Mouse (Mus musculus) stomach, postnatal 0 days (tissue): ENCODE measurements at regions not wholly inside any gene's neighbourhood (a gene's known extent, or its start where the extent isn't known, plus 50 kb on each side); places are given as distances from the start of the nearest gene placed in this dataset.

ENCODE experiments used
- CTCF ChIP-seq: IDR thresholded peaks from 2 replicates; pipeline ENCODE4 v1.5.1; 2016; ENCODE audit warnings: antibody characterized with exemption, low read depth, mild to moderate bottlenecking, moderate library complexity
- EP300 ChIP-seq: optimal IDR thresholded peaks from 2 replicates; pipeline ENCODE3; 2016; ENCODE audit warnings: antibody characterized with exemption

- TF ChIP-seq CTCF (no peak), EP300 (no peak)
These were observed 114.1 kb upstream of the Ppm1h start for GRCm38 (mm10) chr10:122564473-122564872.
